Mouse (Mus musculus) forebrain, embryonic 16.5 days (tissue): Measurements from ENCODE around the gene Igfbp7. TPM values are rescaled to one million over a fixed set of nuclear protein-coding genes. Genes with fewer than 3 reads are reported as not detected.

Experiments
- ATAC-seq: fragments of 200-750 bp; cut with Nextera tagmentation; 2 replicates; pipeline ENCODE4 v1.8.0; 2017; ENCODE audit warnings: mild to moderate bottlenecking, moderate library complexity
- H3K27ac ChIP-seq: fragments of 300-500 bp; sonication (generic); 2 replicates; pipeline ENCODE4 v1.5.1; 2014; ENCODE audit warnings: low read length, control low read depth
- H3K27me3 ChIP-seq: fragments of 300-500 bp; sonication (generic); replicated peaks from 2 replicates; pipeline ENCODE4 v1.6.1; 2014; ENCODE audit warnings: low read length; ENCODE audit not compliant: control insufficient read depth, insufficient read depth
- H3K36me3 ChIP-seq: fragments of 300-500 bp; sonication (generic); 2 replicates; pipeline ENCODE4 v1.6.1; 2014; ENCODE audit not compliant: control insufficient read depth, insufficient read depth
- H3K4me1 ChIP-seq: fragments of 300-500 bp; sonication (generic); replicated peaks from 2 replicates; pipeline ENCODE4 v1.6.1; 2014; ENCODE audit warnings: low read length; ENCODE audit not compliant: control insufficient read depth, insufficient read depth
- H3K4me2 ChIP-seq: fragments of 300-500 bp; sonication (generic); 2 replicates; pipeline ENCODE4 v1.6.1; 2014; ENCODE audit warnings: mild to moderate bottlenecking, low read length, control low read depth
- H3K4me3 ChIP-seq: fragments of 300-500 bp; sonication (generic); replicated peaks from 2 replicates; pipeline ENCODE4 v1.5.1; 2014; ENCODE audit warnings: mild to moderate bottlenecking, low read length, control low read depth
- H3K9ac ChIP-seq: fragments of 300-500 bp; sonication (generic); replicated peaks from 2 replicates; pipeline ENCODE4 v1.6.1; 2014; ENCODE audit warnings: low read depth, low read length, control low read depth
- H3K9me3 ChIP-seq: fragments of 300-500 bp; sonication (generic); 2 replicates; pipeline ENCODE4 v1.6.1; 2016; ENCODE audit warnings: low read length; ENCODE audit not compliant: control insufficient read depth
- WGBS: fragments of 180-500 bp; shearing (Covaris S2); extraction: QIAGEN DNeasy Blood & Tissue Kit; methylation state at CpG from one replicate; pipeline ENCODE4 v1.1.7; 2014; 5-methylcytosine and 5-hydroxymethylcytosine counted together
- polyA plus RNA-seq: library from polyadenylated mRNA; unstranded; fragments of >200 nt; fragmentation: Nextera tagmentation; extraction: Ambion mirVana; gene quantifications from 2 replicates; pipeline ENCODE4 v1.2.1, GENCODE M21; 2015

Gene Igfbp7
- polyA plus RNA-seq, 1 experiment from 2014 or later, result 55.8 TPM

DNA sequence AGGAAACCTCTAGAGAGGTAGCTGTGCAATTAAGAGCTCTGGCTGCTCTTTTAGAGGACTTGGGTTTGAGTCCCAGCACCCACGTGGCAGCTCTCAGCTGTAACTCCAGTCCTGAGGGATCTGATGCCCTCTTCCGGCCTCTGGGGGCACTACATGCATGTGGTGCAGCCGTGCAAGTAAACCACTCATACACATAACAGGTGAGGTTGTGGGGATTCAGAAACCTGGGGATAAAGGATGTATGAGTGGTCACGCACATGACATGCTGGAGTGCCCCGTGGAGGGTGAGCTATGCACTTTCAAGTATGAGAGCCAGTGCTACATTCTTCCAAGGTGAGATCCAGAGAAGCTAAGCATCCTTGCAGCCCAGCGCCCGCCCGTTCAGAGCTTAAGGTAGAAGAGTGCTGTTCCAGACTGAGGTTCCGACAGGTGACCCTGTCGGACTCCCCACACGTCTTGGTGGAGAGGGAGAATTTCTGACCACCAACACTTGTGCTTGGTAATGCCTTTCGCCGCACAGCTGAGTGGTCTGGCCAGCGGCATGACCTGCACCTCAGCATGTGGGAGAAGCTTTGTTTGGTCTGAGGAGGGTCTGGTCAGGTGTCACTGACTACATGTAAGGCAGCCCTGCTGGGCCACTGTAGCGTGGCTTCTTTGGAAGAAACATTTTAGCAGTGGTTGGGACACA lies 57.7 kb downstream of the Igfbp7 start:
- H3K4me3 ChIP-seq, result no peak overlapping the region
- H3K9me3 ChIP-seq, result no peaks in the 10 kb centered on the region
- WGBS, result 92% methylated on average over 15 of the region's 15 CpGs
- no peak overlapping the region for H3K9ac ChIP-seq
- H3K27ac ChIP-seq, result no peak overlapping the region
- no peaks in the 10 kb centered on the region; the same call in 1 of the 2 replicates for H3K4me1 ChIP-seq
- H3K36me3 ChIP-seq, result peaks cover 34% of the 10 kb centered on the region
- H3K4me2 ChIP-seq, result no peak overlapping the region
- H3K27me3 ChIP-seq, result no peaks in the 10 kb centered on the region
- ATAC-seq, result no peak

DNA sequence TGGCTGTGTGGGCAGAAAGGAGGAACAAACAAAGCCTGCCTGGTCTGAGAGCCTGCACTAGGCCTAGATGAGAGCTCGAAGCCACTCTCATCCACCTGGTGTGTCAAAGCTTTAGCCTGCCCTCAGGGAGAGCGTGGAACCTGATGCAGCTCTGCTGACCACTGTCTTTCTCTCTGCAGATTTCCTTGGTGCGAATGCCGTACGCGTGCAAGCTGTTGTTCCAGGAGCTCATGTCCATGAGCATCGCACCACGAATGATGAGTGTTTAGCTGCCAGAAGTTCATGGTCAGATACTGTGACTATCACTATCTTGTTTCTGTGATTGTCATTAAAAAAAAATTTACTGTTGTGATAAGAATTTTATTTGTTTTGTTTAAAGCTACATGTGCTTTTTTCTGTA lies 58.9 kb downstream of the Igfbp7 start:
- no peak overlapping the region for H3K4me2 ChIP-seq
- H3K4me3 ChIP-seq, result no peak overlapping the region
- ATAC-seq, result no peak
- no peak overlapping the region for H3K27ac ChIP-seq
- no peaks in the 10 kb centered on the region for H3K4me1 ChIP-seq
- 97% methylated on average over 8 of the region's 8 CpGs for WGBS
- peaks cover 41% of the 10 kb centered on the region for H3K36me3 ChIP-seq
- no peak overlapping the region for H3K9ac ChIP-seq
- no peaks in the 10 kb centered on the region for H3K27me3 ChIP-seq
- no peaks in the 10 kb centered on the region for H3K9me3 ChIP-seq

DNA sequence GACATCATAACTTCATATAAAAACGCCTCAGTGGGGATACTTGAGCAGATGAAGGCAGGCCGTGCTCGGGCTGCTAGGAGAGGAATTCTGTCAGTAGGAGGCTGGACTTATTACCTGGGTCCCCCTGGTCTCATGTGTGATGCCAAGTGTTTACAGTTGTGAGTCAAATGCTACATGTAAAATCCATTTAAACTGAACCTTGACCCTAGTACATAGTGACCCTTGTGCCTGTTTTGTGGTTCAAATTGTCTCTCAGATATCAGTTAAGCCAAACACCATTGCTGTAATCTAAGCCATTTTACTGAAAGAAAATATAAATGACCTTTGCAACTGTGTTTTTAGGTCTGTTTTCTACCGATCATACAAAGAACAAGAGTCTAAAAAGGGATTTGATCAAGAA lies 67.8 kb downstream of the Igfbp7 start:
- Histone ChIP-seq H3K4me2 (no peak overlapping the region), H3K4me3 (no peak overlapping the region), H3K27me3 (no peaks in the 10 kb centered on the region), H3K4me1 (no peaks in the 10 kb centered on the region), H3K27ac (no peak overlapping the region), H3K36me3 (peaks cover 53% of the 10 kb centered on the region), H3K9ac (no peak overlapping the region), H3K9me3 (no peaks in the 10 kb centered on the region)
- ATAC-seq, result no peak
- WGBS, result 92% methylated on average over 4 of the region's 4 CpGs

DNA sequence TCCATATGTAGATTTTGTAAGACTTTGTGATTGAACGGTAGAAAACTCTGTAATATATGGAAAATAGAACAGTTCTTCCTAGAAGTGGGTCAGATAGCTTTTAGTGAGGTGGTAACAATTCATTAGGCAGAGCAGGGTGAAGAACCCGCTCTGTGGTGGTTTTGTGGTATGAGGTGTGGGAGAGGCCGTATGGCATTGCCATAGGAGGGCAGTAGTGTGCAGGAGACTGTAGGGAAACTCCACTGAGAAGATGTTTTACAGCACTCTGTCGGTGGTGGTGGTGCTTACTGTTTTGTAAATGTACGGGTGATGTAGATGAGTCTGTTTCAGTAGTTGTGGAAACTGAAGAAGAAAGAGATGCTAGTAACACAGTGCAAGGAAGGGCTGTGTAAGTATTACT lies 77.7 kb downstream of the Igfbp7 start:
- Histone ChIP-seq H3K4me1 (no peaks in the 10 kb centered on the region), H3K4me2 (no peak overlapping the region), H3K36me3 (peaks cover 58% of the 10 kb centered on the region), H3K9ac (no peak overlapping the region), H3K27me3 (no peaks in the 10 kb centered on the region), H3K9me3 (no peaks in the 10 kb centered on the region), H3K27ac (no peak overlapping the region), H3K4me3 (no peak overlapping the region)
- WGBS, result 75% methylated on average over 5 of the region's 5 CpGs
- ATAC-seq, result no peak

DNA sequence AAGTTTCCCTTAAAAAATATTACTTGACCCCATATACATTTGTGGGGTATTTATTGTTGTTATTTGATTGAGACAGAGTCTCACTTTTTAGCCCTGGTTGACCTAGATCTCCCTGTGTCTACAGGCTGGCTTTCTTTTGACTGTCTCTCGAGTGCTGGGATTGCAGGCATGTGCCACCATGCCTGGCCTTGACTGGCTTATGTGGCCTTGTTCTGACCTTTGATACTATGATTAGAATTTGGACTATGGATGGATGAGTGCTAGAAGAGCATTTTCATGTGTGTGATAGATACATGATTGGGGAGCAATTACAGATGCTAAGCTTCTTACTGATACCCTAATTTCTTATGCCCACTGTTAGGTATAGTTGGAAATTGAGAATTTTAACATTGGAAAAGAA lies 82.9 kb downstream of the Igfbp7 start:
- Histone ChIP-seq H3K4me1 (no peaks in the 10 kb centered on the region), H3K27ac (no peak overlapping the region), H3K9me3 (no peaks in the 10 kb centered on the region), H3K36me3 (peaks cover 60% of the 10 kb centered on the region), H3K9ac (no peak overlapping the region), H3K4me2 (no peak overlapping the region), H3K27me3 (no peaks in the 10 kb centered on the region), H3K4me3 (no peak overlapping the region)
- ATAC-seq, result no peak
- WGBS, result 90% methylated on average over 1 of the region's 1 CpGs

DNA sequence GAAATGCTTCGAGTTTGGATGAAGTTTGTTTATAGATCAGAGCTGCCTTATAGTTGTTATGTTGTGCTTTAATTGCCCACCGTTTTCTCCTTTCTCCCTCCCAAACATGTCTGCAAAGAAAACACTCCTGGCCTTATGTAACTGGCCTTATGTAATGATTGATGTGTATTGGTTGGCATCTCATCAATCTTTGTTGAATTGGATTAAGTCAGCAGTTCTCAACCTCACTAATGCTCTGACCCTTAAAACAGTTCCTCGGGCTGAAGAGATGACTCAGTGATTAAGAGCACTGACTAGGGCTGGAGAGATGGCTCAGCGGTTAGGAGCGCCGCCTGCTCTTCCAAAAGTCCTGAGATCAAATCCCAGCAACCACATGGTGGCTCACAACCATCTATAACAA lies 92.9 kb downstream of the Igfbp7 start:
- WGBS, result 94% methylated on average over 6 of the region's 6 CpGs
- H3K36me3 ChIP-seq, result peaks cover 13% of the 10 kb centered on the region

DNA sequence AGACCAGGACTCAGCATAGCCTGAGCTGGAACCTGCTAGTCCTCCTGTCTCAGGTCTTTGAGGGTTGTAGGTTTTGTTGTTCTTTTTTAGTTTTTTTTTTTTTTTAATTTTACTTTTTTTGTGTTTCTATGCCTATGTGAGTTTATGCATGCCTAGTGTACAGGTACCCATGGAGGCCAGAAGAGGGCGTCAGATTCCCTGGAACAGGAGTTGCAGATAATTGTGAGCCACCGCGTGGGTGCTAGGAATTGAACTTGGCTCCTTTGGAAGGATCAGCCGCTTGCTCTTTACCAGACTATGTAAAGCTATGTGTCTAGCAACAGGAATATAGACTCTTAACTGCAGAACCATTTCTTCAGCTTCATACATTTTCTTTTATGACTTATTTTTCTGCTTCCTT lies 93.6 kb downstream of the Igfbp7 start:
- no peak overlapping the region for H3K4me2 ChIP-seq
- 94% methylated on average over 4 of the region's 4 CpGs for WGBS
- H3K9me3 ChIP-seq, result no peaks in the 10 kb centered on the region
- no peak overlapping the region for H3K9ac ChIP-seq
- no peak for ATAC-seq
- no peak overlapping the region for H3K27ac ChIP-seq
- H3K27me3 ChIP-seq, result no peaks in the 10 kb centered on the region
- H3K4me1 ChIP-seq, result peaks cover 9% of the 10 kb centered on the region
- peaks cover 13% of the 10 kb centered on the region for H3K36me3 ChIP-seq
- no peak overlapping the region for H3K4me3 ChIP-seq

More for the DNA sequence above, 92.9 kb downstream of the Igfbp7 start:
- Histone ChIP-seq H3K9ac (no peak overlapping the region), H3K4me3 (no peak overlapping the region), H3K4me2 (no peak overlapping the region), H3K4me1 (peaks cover 9% of the 10 kb centered on the region), H3K27me3 (no peaks in the 10 kb centered on the region), H3K9me3 (no peaks in the 10 kb centered on the region), H3K27ac (no peak overlapping the region)
- ATAC-seq, result no peak

DNA sequence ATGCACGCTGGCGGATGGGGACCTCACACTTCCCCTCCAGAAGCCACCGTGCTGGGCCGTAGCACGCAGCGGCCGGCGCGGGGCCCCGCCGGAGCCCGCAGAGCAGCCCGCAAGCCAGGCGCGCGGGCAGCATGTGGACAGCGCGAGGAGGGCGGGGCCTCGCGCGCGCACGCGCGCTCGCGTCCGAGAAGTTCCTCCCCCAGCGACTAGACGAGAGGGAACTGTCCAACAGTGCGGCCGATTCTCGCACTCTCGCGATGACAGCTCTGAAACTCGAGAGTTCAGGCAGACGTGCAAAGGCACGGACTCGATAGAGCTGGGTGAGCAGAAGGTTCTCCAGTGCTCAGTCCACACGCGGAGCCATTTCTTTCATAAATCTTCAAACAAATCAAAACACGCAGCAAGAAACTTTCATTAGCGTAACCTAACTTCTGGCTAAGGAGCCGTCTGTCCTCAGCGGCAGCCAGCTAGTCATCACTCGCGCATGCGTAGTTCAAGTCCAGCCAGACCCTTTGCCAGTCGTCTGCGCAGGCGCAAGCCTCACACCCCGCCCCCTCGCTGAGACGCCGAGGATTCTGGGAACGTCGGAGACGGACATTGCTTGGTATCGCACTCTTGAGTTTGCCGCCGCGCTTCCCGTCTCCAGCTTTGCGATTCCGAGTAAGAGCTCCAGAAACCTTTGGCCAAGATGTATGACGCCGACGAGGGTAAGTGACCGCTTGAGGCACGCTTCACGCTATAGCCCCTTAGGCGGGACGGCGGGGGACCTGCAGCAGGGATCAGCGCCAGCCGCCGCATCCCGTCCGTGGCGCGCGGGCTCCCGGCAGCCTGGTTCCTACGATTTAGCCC lies 97.7 kb downstream of the Igfbp7 start, which contains the start of the genes Noa1 and Polr2b:
Gene Noa1, minus strand, starts transcription at position 161 of the 849 bp plus-strand sequence.
Gene Polr2b, plus strand, starts transcription at position 224 of the 849 bp plus-strand sequence.
- Histone ChIP-seq H3K9ac (peak within 1 kb of the TSS; percentile 88), H3K9me3 (no peaks in the 10 kb centered on the region), H3K27ac (peak within 1 kb of the TSS; percentile 96), H3K4me1 (peaks cover 23% of the 10 kb centered on the region), H3K4me2 (peak within 1 kb of the TSS; percentile 97), H3K27me3 (no peaks in the 10 kb centered on the region), H3K4me3 (peak within 1 kb of the TSS; percentile 88), H3K36me3 (peaks cover 5% of the 10 kb centered on the region; the same call in 1 of the 2 replicates)
- ATAC-seq, result peak; percentile 95
- WGBS, result under 1% methylated on average over 85 of the region's 85 CpGs
